Mouse (Mus musculus) small intestine, adult 2 months (tissue): ENCODE results near the gene Sp100.

Source experiments
- CTCF ChIP-seq: fragments of 200-500 bp; IDR thresholded peaks from 2 replicates; pipeline ENCODE4 v1.5.1; 2012; ENCODE audit warnings: low read depth, mild to moderate bottlenecking, control low read depth, inconsistent platforms, low read length, moderate library complexity, mixed read lengths; ENCODE audit not compliant: insufficient replicate concordance, insufficient read length; ENCODE audit errors: extremely low read depth
- POLR2A ChIP-seq: fragments of 200-500 bp; IDR thresholded peaks from 2 replicates; pipeline ENCODE4 v1.6.1; 2012; ENCODE audit warnings: low read depth, mild to moderate bottlenecking, control low read depth, inconsistent platforms, low read length, moderate library complexity

- TF ChIP-seq POLR2A, result no peak
- no peak for TF ChIP-seq CTCF
Observed at GRCm38 (mm10) chr1:85703245-85704186, 53.7 kb downstream of the Sp100 start.
